Mouse (Mus musculus) neural tube, embryonic 14.5 days (tissue): Measurements from ENCODE around the gene Dnah17. TPM values are rescaled to one million over a fixed set of nuclear protein-coding genes. Genes with fewer than 3 reads are reported as not detected.

Experiments used
- ATAC-seq: fragments of 200-750 bp; cut with Nextera tagmentation; 2 replicates; pipeline ENCODE4 v1.8.0; 2017; ENCODE audit warnings: low read depth, mild to moderate bottlenecking, moderate TSS enrichment, moderate library complexity
- H3K27ac ChIP-seq: fragments of 300-500 bp; sonication (generic); 2 replicates; pipeline ENCODE4 v1.5.1; 2014; ENCODE audit warnings: low read depth, mild to moderate bottlenecking, control low read depth, low read length, moderate library complexity, mixed read lengths
- H3K27me3 ChIP-seq: fragments of 300-500 bp; sonication (generic); 2 replicates; pipeline ENCODE4 v1.6.1; 2014; ENCODE audit warnings: low read length; ENCODE audit not compliant: control insufficient read depth, insufficient read depth
- H3K36me3 ChIP-seq: fragments of 300-500 bp; sonication (generic); 2 replicates; pipeline ENCODE4 v1.6.1; 2014; ENCODE audit warnings: low read length, mixed read lengths; ENCODE audit not compliant: control insufficient read depth, insufficient read depth
- H3K4me1 ChIP-seq: fragments of 300-500 bp; sonication (generic); 2 replicates; pipeline ENCODE4 v1.6.1; 2014; ENCODE audit warnings: low read length; ENCODE audit not compliant: control insufficient read depth, insufficient read depth
- H3K4me2 ChIP-seq: fragments of 300-500 bp; sonication (generic); 2 replicates; pipeline ENCODE4 v1.6.1; 2014; ENCODE audit warnings: mild to moderate bottlenecking, low read depth, low read length, control low read depth
- H3K4me3 ChIP-seq: fragments of 300-500 bp; sonication (generic); 2 replicates; pipeline ENCODE4 v1.5.1; 2014; ENCODE audit warnings: low read depth, low read length, control low read depth, mixed read lengths
- H3K9ac ChIP-seq: fragments of 300-500 bp; sonication (generic); replicated peaks from 2 replicates; pipeline ENCODE4 v1.6.1; 2014; ENCODE audit warnings: low read depth, mild to moderate bottlenecking, control low read depth, low read length, mixed read lengths
- H3K9me3 ChIP-seq: fragments of 300-500 bp; sonication (generic); 2 replicates; pipeline ENCODE4 v1.6.1; 2016; ENCODE audit warnings: low read length; ENCODE audit not compliant: control insufficient read depth
- WGBS: fragments of 180-500 bp; shearing (Covaris S2); extraction: QIAGEN DNeasy Blood & Tissue Kit; methylation state at CpG from one replicate; pipeline ENCODE4 v1.1.7; 2014; 5-methylcytosine and 5-hydroxymethylcytosine counted together
- polyA plus RNA-seq: library from polyadenylated mRNA; unstranded; fragments of >200 nt; fragmentation: Nextera tagmentation; extraction: Ambion mirVana; gene quantifications from 2 replicates; pipeline ENCODE4 v1.2.1, GENCODE M21; 2014

The Dnah17 gene
- polyA plus RNA-seq, 1 experiment from 2014 or later, result 0.43 TPM

- Histone ChIP-seq H3K4me2 (no peak overlapping the region), H3K27ac (no peak overlapping the region), H3K9ac (no peak overlapping the region), H3K4me1 (no peaks in the 10 kb centered on the region), H3K9me3 (no peaks in the 10 kb centered on the region), H3K27me3 (no peaks in the 10 kb centered on the region), H3K36me3 (no peaks in the 10 kb centered on the region), H3K4me3 (no peak overlapping the region)
- 82% methylated on average over 14 of the region's 14 CpGs for WGBS
- ATAC-seq, result no peak
Observed at GRCm38 (mm10) chr11:118113516-118114205, 16.8 kb downstream of the Dnah17 start.

DNA sequence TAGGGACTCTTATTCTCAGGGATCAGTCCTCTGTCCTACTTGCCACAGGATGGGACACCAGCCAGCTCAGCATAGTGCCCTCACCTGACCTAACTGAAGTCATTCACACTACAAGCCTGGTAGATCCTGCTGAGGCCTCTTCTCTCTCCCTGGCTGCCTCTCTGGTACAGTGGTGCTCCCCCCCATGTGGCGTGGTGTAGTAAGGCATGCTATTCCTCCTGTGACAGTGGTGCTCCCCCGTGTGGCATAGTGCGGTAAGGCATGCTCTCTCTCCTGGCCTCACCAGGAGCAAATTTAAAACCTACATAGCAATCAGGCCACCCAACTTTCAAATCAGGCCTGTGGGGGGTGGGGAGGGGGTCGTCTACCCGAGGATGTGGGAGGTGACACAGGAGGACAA is 26.4 kb downstream of the Dnah17 start:
- Histone ChIP-seq H3K4me1 (no peaks in the 10 kb centered on the region), H3K36me3 (no peaks in the 10 kb centered on the region), H3K4me2 (no peak overlapping the region), H3K27me3 (no peaks in the 10 kb centered on the region), H3K9me3 (no peaks in the 10 kb centered on the region), H3K27ac (no peak overlapping the region), H3K9ac (no peak overlapping the region), H3K4me3 (no peak overlapping the region)
- 13% methylated on average over 5 of the region's 5 CpGs for WGBS
- no peak for ATAC-seq

- Histone ChIP-seq H3K4me3 (no peak overlapping the region), H3K9me3 (no peaks in the 10 kb centered on the region), H3K4me1 (no peaks in the 10 kb centered on the region), H3K9ac (no peak overlapping the region), H3K27ac (no peak overlapping the region), H3K27me3 (no peaks in the 10 kb centered on the region), H3K4me2 (no peak overlapping the region), H3K36me3 (no peaks in the 10 kb centered on the region)
- ATAC-seq, result no peak
- 95% methylated on average over 5 of the region's 5 CpGs for WGBS
Observed at GRCm38 (mm10) chr11:118103383-118103782, 27.1 kb downstream of the Dnah17 start.

DNA sequence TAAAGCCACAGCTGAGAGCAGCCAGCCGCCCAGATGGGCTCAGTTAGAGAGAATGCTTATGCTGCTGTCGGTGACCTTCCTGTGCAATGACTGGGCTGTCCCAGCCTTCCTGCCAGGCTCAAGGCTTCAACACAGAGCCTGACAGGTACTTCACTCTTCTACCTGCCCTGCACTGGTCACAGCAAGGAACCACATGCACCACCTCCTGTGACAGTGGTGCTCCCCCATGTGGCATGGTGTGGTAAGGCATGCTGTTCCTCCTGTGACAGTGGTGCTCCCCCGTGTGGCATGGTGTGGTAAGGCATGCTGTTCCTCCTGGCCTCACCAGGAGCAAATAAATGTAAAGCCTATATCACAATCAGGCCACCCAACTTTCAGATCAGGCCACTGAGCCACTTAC is 27.6 kb downstream of the Dnah17 start:
- Histone ChIP-seq H3K4me1 (no peaks in the 10 kb centered on the region), H3K36me3 (no peaks in the 10 kb centered on the region), H3K27ac (no peak overlapping the region), H3K4me3 (no peak overlapping the region), H3K4me2 (no peak overlapping the region), H3K9ac (no peak overlapping the region), H3K9me3 (no peaks in the 10 kb centered on the region), H3K27me3 (no peaks in the 10 kb centered on the region)
- 63% methylated on average over 3 of the region's 3 CpGs for WGBS
- ATAC-seq, result 0 out of 2 replicates have a peak, but pooled peaks have one; percentile 34

- H3K27ac ChIP-seq, result no peak overlapping the region
- ATAC-seq, result no peak
- no peaks in the 10 kb centered on the region for H3K36me3 ChIP-seq
- 57% methylated on average over 8 of the region's 9 CpGs for WGBS
- H3K9ac ChIP-seq, result no peak overlapping the region
- no peak overlapping the region for H3K4me2 ChIP-seq
- no peaks in the 10 kb centered on the region for H3K27me3 ChIP-seq
- no peaks in the 10 kb centered on the region for H3K9me3 ChIP-seq
- H3K4me1 ChIP-seq, result no peaks in the 10 kb centered on the region
- no peak overlapping the region for H3K4me3 ChIP-seq
Observed at GRCm38 (mm10) chr11:118101133-118101532, 29.3 kb downstream of the Dnah17 start.

DNA sequence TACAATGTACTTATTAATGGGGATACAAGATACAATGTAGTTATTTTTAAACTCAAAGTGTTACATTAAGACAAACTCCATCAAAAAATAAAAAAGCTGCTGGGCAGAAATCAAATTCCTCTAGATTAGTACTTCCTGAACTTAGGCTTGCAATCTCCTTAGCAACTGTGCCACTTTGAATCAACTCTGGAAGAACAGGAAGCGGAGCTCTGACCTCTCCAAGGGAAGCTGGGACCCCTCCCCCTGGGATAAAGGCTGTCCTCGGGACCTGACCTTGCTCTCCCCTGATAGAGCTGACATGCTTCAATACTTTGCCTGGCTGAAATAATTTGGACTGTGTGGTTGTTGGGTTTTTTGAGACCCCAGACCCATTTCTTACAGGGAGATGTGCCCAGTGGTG is 33.7 kb downstream of the Dnah17 start:
- 64% methylated on average over 2 of the region's 2 CpGs for WGBS
- Histone ChIP-seq H3K27me3 (no peaks in the 10 kb centered on the region), H3K9ac (no peak overlapping the region), H3K4me2 (no peak overlapping the region), H3K4me3 (no peak overlapping the region), H3K4me1 (no peaks in the 10 kb centered on the region), H3K27ac (no peak overlapping the region), H3K9me3 (no peaks in the 10 kb centered on the region), H3K36me3 (no peaks in the 10 kb centered on the region)
- ATAC-seq, result no peak

- Histone ChIP-seq H3K27me3 (no peaks in the 10 kb centered on the region), H3K9ac (no peak overlapping the region), H3K4me3 (no peak overlapping the region), H3K36me3 (no peaks in the 10 kb centered on the region), H3K4me1 (no peaks in the 10 kb centered on the region), H3K4me2 (no peak overlapping the region), H3K9me3 (no peaks in the 10 kb centered on the region), H3K27ac (no peak overlapping the region)
- WGBS, result 91% methylated on average over 9 of the region's 9 CpGs
- ATAC-seq, result no peak
Observed at GRCm38 (mm10) chr11:118095004-118095403, 35.4 kb downstream of the Dnah17 start.

DNA sequence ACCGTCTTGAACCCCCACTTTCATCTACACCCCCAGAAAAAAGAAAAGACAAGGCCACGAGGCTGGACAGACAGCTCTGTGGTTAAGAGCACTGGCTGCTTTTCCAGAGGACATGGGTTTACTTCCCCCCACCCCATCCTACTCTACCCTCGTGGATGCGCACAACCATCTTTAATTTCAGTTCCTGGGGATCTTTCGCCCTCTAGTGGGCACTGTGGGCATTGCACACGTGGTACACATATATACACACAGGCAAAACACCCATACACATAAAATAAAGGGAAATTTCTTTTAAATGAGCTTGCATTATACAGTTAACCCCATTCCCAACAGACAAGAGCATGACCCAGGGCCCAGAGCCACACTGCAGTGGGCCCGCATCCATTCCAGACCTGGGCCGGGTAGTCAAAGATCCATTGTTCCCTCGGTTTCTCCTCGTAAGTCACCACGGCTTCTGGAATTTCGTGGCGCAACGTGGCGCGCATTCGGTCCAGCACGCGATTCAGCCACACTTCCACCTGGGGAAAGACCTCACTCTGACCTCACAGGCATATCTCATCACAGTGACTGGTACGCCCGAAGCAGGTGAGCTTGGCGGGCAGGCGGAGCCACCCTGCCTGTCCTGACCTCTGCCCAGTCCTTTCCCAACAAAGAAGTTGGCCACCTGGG is 39.3 kb downstream of the Dnah17 start:
- Histone ChIP-seq H3K4me3 (no peak overlapping the region), H3K27ac (no peak overlapping the region), H3K4me1 (no peaks in the 10 kb centered on the region), H3K36me3 (no peaks in the 10 kb centered on the region), H3K4me2 (no peak overlapping the region), H3K9me3 (no peaks in the 10 kb centered on the region), H3K9ac (no peak overlapping the region), H3K27me3 (no peaks in the 10 kb centered on the region)
- 87% methylated on average over 23 of the region's 23 CpGs for WGBS
- no peak for ATAC-seq

DNA sequence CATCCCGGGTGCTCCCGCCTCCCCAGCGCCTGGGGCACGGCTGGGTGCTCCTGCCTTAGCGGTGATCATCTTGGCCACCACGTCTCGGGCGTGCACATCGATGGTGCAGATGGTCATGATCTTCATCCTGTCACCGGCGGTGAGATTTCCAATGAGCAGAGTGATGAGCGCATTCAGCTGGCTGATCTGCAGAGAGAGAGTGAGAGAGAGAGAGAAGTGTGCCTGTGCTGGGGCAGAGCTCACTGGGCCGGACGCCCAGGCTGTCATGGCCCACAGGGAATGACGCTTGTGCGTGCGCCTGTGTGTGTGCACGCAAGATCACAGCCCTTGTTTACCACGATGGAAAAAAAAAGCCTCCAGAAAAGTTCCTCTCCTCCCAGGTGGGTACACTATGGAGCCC is 41.5 kb downstream of the Dnah17 start:
- H3K9me3 ChIP-seq, result no peaks in the 10 kb centered on the region
- H3K4me3 ChIP-seq, result no peak overlapping the region
- 89% methylated on average over 19 of the region's 19 CpGs for WGBS
- H3K4me1 ChIP-seq, result no peaks in the 10 kb centered on the region
- H3K27ac ChIP-seq, result no peak overlapping the region
- no peak overlapping the region for H3K9ac ChIP-seq
- H3K36me3 ChIP-seq, result no peaks in the 10 kb centered on the region
- ATAC-seq, result no peak
- H3K4me2 ChIP-seq, result no peak overlapping the region
- H3K27me3 ChIP-seq, result no peaks in the 10 kb centered on the region
